Mouse (Mus musculus): Measurements from ENCODE around the gene Serinc3.

DNA sequence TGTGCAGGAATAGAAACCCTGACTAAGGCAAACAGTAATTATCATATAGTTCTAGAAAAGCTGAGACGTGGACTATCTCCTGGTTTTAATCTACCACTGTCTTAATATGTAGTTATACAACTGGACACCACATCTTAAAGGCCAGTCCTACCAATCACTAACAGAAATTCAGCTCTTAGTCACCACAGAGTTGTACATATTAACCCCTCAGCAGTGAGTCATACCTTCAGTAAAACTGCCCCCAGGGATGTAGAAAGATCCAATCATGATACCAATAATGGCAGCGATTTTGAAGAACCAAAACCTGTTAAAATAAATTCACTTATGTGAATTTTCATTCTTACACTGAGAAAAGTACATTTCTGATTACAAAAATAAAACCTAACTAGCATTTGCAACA is 10.7 kb downstream of the Serinc3 start:
- TF ChIP-seq GATA1 (IDR thresholded peaks at IDR 0.05; ENCODE audit: borderline replicate concordance, low read length) = no peak
- no peak for TF ChIP-seq FLI1 (IDR thresholded peaks at IDR 0.05; ENCODE audit: low read length)

All from megakaryocyte, embryonic 14.5 days (primary cell).